Mouse (Mus musculus) megakaryocyte, embryonic 14.5 days (primary cell): ENCODE data around the gene Scgb2b19. TPM values are rescaled to one million over a fixed set of nuclear protein-coding genes. Genes with fewer than 3 reads are reported as not detected.
"Not testable (repeated sequence)": the region's sequence is repeated elsewhere in the genome, so short reads cannot be mapped to it uniquely, and the experiment has no call there.

Source experiments
- H3K27me3 ChIP-seq: replicated peaks from 2 replicates; pipeline ENCODE3; 2012; ENCODE audit warnings: inconsistent platforms
- H3K36me3 ChIP-seq: replicated peaks from 2 replicates; pipeline ENCODE3; 2012; ENCODE audit warnings: low read length, inconsistent platforms, mixed read lengths
- H3K4me1 ChIP-seq: 2 replicates; pipeline ENCODE4 v1.6.1; 2012; ENCODE audit warnings: inconsistent platforms
- H3K4me3 ChIP-seq: replicated peaks from 2 replicates; pipeline ENCODE3; 2012; ENCODE audit warnings: moderate library complexity, mild to moderate bottlenecking, inconsistent platforms
- H3K9me3 ChIP-seq: 2 replicates; pipeline ENCODE4 v1.6.1; 2012; ENCODE audit warnings: inconsistent platforms
- polyA plus RNA-seq: library from polyadenylated mRNA; stranded (reverse); fragments of >175 nt; gene quantifications from 2 replicates; pipeline ENCODE4 v1.2.3, GENCODE M21; 2012; ENCODE audit warnings: low replicate concordance; ENCODE audit not compliant: insufficient read depth

Gene Scgb2b19
- polyA plus RNA-seq: not detected in 2 replicates

- H3K9me3 ChIP-seq, H3K27me3 ChIP-seq, H3K36me3 ChIP-seq, H3K4me1 ChIP-seq, H3K4me3 ChIP-seq: not testable (repeated sequence)
Observed at GRCm38 (mm10) chr7:33280238-33280637, at the start of gene Scgb2b19. TSS of gene Scgb2b19 (minus strand) at chr7:33280338.

GRCm38 (mm10) chr7:33286991-33287390 lies 6.9 kb upstream of the Scgb2b19 start, which contains the start of gene Scgb1b19:
TSS of gene Scgb1b19 (plus strand) at chr7:33287291.
- H3K4me3 ChIP-seq, H3K27me3 ChIP-seq, H3K36me3 ChIP-seq, H3K9me3 ChIP-seq, H3K4me1 ChIP-seq: not testable (repeated sequence)

Other genes with a start within 250 kb of the Scgb2b19 start
- gene Scgb2b17, start 223.8 kb downstream of the Scgb2b19 start, polyA plus RNA-seq: not detected in 2 replicates
- gene Scgb1b17, start 216.9 kb downstream of the Scgb2b19 start, polyA plus RNA-seq: not detected in 2 replicates
- gene Scgb2b18, start 106.5 kb downstream of the Scgb2b19 start, polyA plus RNA-seq: not detected in 2 replicates
- gene Scgb1b18, start 94.8 kb downstream of the Scgb2b19 start, polyA plus RNA-seq: not detected in 2 replicates
- not detected in 2 replicates for gene Scgb1b19, start 7.0 kb upstream of the Scgb2b19 start, polyA plus RNA-seq
- not detected in 2 replicates for gene Scgb2b20, start 86.0 kb upstream of the Scgb2b19 start, polyA plus RNA-seq
- gene Scgb1b20, start 92.9 kb upstream of the Scgb2b19 start, polyA plus RNA-seq: not detected in 2 replicates
- not detected in 2 replicates for gene Scgb2b21, start 240.1 kb upstream of the Scgb2b19 start, polyA plus RNA-seq